Mouse (Mus musculus) Patski (cell line): ENCODE measurements around the gene Polrmt. TPM values are rescaled to one million over a fixed set of nuclear protein-coding genes. Genes with fewer than 3 reads are reported as not detected.

ENCODE experiments used
- ATAC-seq: fragments of 100-300 bp; one replicate; pipeline ENCODE4 v1.8.0; 2021
- CTCF ChIA-PET: fragments of 350-600 bp; sonication (Branson Sonifier 250); formaldehyde crosslinking; loops from one replicate; lab custom pipeline; 2022; ENCODE audit warnings: inconsistent platforms; lab: Charles Lee
- POLR2A ChIA-PET: fragments of 350-600 bp; sonication (Branson Sonifier 250); formaldehyde crosslinking; loops from one replicate; lab custom pipeline; 2022; ENCODE audit warnings: antibody characterized with exemption, inconsistent platforms; lab: Charles Lee
- DNase-seq: peaks from one replicate; pipeline ENCODE4 v3.0.0-alpha.2; 2011; ENCODE audit warnings: low read depth, low spot score
- H3K27me3 ChIP-seq: fragments of 371-371 bp; one replicate; pipeline ENCODE4 v1.5.1; 2021
- CTCF ChIP-seq: fragments of 100-300 bp; IDR thresholded peaks from one replicate; pipeline ENCODE4 v1.5.1; 2021
- in situ Hi-C: fragments of 300-500 bp; cut with MboI; formaldehyde crosslinking; loops from 3 replicates; pipeline ENCODE4 v1.11.1; 2018; ENCODE audit warnings: low pct_unique_long_range_greater_than_20kb, mixed read lengths
- polyA plus RNA-seq: library from polyadenylated mRNA; unstranded; gene quantifications from one replicate; pipeline ENCODE4 v1.2.3, GENCODE M21; 2021

The Polrmt gene
- polyA plus RNA-seq, 1 experiment from 2014 or later = 44.6 TPM

DNA sequence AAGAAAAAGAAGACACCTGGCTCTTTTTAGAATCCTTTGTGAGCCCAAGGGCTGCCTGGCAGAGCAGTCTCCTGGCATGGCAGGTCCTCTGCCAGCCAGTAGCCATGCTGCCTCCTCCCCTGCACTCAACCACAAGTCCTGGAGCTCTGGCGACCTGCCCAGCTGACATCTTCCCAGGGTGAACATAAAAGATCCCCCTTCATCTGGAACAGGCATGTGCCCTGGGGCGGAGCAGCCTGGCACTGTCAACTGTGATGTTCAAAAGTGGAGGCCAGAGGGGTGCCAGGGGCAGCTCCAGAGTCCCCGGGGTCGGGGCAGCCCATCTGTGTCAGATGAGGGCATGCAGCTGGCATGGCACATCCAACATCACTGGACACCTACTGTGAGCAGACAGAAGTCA lies 31.4 kb downstream of the Polrmt start:
- CTCF ChIA-PET = no interaction called here

DNA sequence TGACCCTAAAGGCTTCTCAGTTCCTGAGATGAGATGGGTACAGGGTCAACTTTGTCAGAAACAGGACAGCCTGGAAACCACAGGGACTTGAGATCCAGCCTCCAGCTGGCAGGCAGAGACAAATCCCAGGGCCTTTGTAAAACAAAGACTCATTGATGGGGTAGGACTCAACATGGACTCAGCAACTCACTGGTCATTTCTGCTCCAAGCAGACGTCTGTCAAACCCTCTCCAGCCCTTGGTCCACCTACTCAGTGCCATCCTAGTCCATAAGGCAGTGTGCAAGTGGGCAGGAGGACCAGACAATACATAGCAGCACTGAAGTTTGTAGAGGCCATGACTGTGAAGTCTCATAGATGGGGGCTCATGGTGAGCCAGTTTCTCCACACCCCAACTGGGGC lies 33.2 kb downstream of the Polrmt start:
- TF ChIP-seq CTCF = no peak
- in situ Hi-C loops = no loop called here
- POLR2A ChIA-PET = no interaction called here
- H3K27me3 ChIP-seq = no peaks in the 10 kb centered on the region
- ATAC-seq = no peak
- CTCF ChIA-PET = no interaction called here
- no peak for DNase-seq

More for the DNA sequence above, 31.4 kb downstream of the Polrmt start:
- no peak for TF ChIP-seq CTCF
- in situ Hi-C loops = no loop called here
- no peak for ATAC-seq
- POLR2A ChIA-PET = interaction anchor here (1.3 to 2.2 kb wide), 4 partner anchors 9 to 50 kb away, joined by 3 to 9 read pairs (median 4); partner anchors contain the start of gene Bsg
- DNase-seq = no peak
- H3K27me3 ChIP-seq = no peaks in the 10 kb centered on the region

DNA sequence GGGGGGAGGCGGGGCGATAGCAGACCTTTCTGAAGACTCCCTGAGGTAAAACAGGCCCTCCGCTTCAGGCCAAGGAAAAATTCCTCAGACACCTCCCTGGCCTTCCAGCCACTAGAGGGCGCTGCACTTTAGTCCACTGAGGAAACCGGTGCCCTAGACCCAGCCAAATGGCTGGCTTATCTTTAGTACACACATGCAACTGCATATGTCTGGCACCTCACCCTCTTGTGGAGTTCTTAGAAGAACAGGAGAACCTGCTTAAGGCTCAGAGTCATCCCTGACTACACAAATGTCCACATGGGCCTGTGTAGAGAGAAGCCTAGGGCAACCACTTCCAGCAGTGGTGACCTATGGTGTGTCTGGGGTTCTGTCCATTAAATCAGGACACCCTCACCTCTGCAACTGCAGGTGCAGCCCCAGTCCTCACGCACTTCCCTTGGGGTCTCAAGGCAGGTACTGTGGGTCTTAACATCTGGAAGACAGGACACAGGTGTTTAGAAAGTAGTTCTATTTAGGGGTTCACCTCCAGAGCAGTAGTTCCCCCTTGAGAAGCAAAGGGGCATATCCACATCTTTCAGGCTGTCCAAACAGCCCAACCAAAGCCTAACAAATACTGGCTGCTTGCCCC lies 33.8 kb downstream of the Polrmt start:
- ATAC-seq (no peak), DNase-seq (no peak)
- ChIA-PET POLR2A (no interaction called here), CTCF (interaction anchor here (0.7 to 1.0 kb wide), 2 partner anchors 11 to 21 kb away, joined by 3 read pairs; no protein-coding TSS in a partner anchor)
- TF ChIP-seq CTCF = no peak
- H3K27me3 ChIP-seq = no peaks in the 10 kb centered on the region
- in situ Hi-C loops = no loop called here

DNA sequence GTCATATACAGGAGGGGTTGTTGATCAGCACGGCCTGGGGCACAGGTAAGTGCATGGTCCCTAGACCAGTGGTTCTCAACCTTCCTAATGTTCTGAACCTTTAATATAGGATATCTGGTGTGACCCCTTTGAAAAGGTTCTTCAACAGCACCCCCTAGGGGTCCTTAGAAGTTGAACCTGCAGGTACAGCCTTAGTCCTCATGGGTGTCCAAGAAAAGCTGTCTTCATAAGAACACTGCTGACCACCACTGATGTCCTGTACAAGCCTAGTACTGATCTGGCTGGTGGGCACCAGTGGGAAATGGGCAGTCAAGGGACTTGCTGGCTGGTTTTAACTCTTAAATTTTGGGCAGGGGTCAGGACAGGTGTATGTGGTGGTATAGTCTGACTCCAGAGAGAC lies 34.4 kb downstream of the Polrmt start:
- ChIA-PET POLR2A (no interaction called here), CTCF (interaction anchor here (0.7 to 1.0 kb wide), 2 partner anchors 12 to 21 kb away, joined by 3 read pairs; no protein-coding TSS in a partner anchor)
- no peak for DNase-seq
- no peaks in the 10 kb centered on the region for H3K27me3 ChIP-seq
- in situ Hi-C loops = no loop called here
- TF ChIP-seq CTCF = no peak
- no peak for ATAC-seq

DNA sequence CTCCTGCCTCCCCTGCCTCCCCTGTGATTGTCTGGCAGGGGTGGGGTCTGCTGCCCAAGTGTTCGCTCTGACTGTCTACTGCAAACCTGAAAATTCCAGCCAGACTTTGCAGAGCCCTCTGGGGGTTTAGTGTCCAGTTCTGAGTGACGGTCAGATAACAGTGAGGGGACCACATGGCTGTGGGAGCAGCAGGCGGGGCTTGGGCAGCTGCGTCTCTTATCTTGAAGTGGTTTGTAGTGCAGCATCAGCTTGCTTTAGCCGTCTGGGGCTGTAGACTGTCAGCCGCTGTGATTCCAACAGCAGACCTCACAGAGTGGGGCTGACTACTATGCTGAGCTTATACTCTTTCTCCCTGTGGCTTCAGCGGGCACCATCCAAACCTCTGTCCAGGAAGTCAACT lies 37.1 kb downstream of the Polrmt start:
- no peak for ATAC-seq
- in situ Hi-C loops = no loop called here
- H3K27me3 ChIP-seq = no peaks in the 10 kb centered on the region
- CTCF ChIA-PET = interaction anchor here (1.2 kb wide), 1 partner anchor 9 kb away, joined by 3 read pairs; no protein-coding TSS in a partner anchor
- no peak for TF ChIP-seq CTCF
- no peak for DNase-seq
- POLR2A ChIA-PET = no interaction called here

DNA sequence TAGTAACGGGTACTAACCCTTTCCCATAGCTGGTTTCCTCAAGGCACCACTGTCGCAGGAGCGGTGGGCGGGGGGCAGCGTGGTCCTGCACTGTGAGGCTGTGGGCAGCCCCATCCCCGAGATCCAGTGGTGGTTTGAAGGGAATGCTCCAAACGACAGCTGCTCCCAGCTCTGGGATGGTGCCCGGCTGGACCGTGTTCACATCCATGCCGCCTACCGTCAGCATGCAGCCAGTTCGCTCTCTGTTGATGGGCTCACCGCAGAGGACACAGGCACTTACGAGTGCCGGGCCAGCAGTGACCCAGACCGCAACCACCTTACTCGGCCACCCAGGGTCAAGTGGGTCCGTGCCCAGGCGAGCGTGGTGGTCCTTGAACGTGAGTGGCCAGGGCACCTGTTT lies 37.7 kb downstream of the Polrmt start:
- ChIA-PET CTCF (no interaction called here), POLR2A (no interaction called here)
- DNase-seq (no peak), ATAC-seq (no peak)
- no peaks in the 10 kb centered on the region for H3K27me3 ChIP-seq
- no peak for TF ChIP-seq CTCF
- in situ Hi-C loops = no loop called here

DNA sequence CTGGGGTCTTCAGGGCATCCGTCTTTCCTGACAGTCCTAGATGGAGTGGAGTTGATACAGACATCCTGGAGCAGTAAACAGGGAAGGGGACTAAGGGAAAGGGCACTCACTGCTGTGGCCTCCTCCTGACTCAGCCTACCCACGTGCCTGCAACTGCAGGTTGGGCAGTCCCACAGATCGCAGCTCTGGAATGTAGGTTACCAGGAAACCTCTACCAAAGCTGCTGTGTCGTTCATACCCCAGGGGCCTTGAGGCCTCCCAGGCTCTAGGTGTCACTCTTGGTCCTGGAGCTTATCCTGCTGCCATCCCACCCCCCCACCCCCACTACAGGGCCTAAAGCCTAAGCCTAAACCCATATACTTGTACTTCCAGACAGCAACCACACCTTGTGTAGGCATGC lies 38.6 kb downstream of the Polrmt start:
- DNase-seq (no peak), ATAC-seq (peak; percentile 33)
- POLR2A ChIA-PET = no interaction called here
- no peaks in the 10 kb centered on the region for H3K27me3 ChIP-seq
- TF ChIP-seq CTCF = no peak
- CTCF ChIA-PET = no interaction called here
- in situ Hi-C loops = no loop called here

DNA sequence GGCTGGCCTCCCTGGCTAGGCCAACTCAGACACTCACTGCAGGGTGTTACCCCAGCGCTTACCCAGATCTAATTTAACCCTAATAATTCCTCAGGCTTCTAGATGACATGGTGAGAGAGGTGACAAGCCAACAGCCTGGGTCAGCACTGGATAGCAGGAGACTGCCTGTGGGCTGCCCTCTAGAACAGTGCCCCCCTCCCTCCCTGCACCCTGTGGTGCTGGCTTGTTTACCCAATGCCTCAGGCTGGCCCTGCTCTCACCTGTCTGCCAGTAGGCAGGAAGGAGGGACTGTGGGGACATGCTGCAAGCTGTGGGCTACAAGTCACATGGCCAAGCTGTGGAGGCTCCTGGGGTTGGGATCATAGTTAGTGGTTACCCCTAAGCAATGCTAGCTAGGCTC lies 39.2 kb downstream of the Polrmt start:
- in situ Hi-C loops = no loop called here
- TF ChIP-seq CTCF = no peak
- no peak for DNase-seq

DNA sequence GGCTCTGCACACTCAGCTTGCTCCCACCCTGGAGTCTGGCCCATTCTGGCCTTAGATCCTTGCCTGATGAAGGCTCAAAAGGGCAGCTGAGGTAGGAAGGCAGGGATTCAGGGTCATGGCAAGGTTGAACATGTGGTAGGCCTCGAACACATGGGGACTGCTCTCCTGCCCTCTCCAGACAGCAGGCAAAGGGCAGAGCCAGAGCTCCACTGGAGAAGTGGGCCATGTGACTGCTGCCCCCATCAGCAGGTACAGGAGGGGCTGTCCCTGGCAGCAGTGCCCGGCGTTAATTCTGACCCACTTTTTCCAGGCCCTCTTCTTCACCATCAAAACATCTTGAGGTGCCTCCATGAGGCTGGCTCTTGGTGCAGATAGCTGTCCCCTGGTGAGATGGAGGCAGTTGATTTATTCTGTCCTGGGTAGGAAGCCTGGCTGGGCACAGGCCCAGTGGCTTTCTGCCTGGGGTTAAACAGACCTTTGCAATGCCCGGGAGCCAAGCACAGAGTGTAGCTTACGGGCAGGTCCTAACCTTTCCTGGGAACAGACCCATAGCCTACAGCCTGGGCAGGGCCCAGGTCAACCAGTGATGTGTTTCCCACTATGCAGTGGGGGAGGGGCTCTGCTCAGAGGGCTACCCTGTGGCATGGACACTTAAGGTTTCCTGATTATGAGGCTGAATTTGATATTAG lies 39.8 kb downstream of the Polrmt start:
- no peak for ATAC-seq
- no peak for DNase-seq
- ChIA-PET POLR2A (interaction anchor here (1.5 kb wide), 1 partner anchor 8 kb away, joined by 4 read pairs; no protein-coding TSS in a partner anchor), CTCF (interaction anchor here (1.2 to 3.8 kb wide), 2 partner anchors 11 to 13 kb away, joined by 3 to 15 read pairs; no protein-coding TSS in a partner anchor)
- in situ Hi-C loops = no loop called here
- H3K27me3 ChIP-seq = no peaks in the 10 kb centered on the region
- TF ChIP-seq CTCF = no peak

More for the DNA sequence above, 39.2 kb downstream of the Polrmt start:
- H3K27me3 ChIP-seq = no peaks in the 10 kb centered on the region
- POLR2A ChIA-PET = interaction anchor here (1.5 kb wide), 1 partner anchor 8 kb away, joined by 4 read pairs; no protein-coding TSS in a partner anchor
- CTCF ChIA-PET = no interaction called here
- no peak for ATAC-seq

DNA sequence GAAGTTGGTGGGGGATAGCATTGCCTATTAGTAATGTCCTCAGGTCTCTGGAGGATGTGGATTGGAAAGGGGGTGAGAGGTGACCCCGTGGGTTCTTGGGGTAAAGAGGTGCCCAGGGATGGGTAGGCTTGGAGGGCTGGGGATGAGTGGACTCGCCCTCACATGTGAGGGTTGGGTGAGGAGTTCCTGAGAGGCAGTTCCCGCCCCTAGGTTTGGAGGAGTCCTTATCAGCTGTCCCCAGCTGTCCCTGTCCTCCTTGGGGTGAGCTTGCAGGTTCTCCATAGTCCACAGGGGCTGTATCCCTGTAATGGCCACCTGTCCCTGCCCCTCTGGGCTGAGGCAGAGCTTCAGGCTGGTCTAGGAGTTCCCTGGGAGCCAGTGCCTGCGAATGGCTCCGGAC lies 40.4 kb downstream of the Polrmt start:
- ChIA-PET POLR2A (interaction anchor here (1.5 kb wide), 1 partner anchor 9 kb away, joined by 4 read pairs; no protein-coding TSS in a partner anchor), CTCF (interaction anchor here (1.0 to 3.8 kb wide), 3 partner anchors 10 to 74 kb away, joined by 3 to 15 read pairs (median 4); no protein-coding TSS in a partner anchor)
- ATAC-seq (no peak), DNase-seq (no peak)
- H3K27me3 ChIP-seq = no peaks in the 10 kb centered on the region
- TF ChIP-seq CTCF = no peak
- in situ Hi-C loops = no loop called here
